Mouse (Mus musculus) neural tube, embryonic 14.5 days (tissue): ENCODE results near the gene Aoah. TPM values are rescaled to one million over a fixed set of nuclear protein-coding genes. Genes with fewer than 3 reads are reported as not detected.

ENCODE experiments used
- ATAC-seq: fragments of 200-750 bp; cut with Nextera tagmentation; 2 replicates; pipeline ENCODE4 v1.8.0; 2017; ENCODE audit warnings: low read depth, mild to moderate bottlenecking, moderate TSS enrichment, moderate library complexity
- H3K27ac ChIP-seq: fragments of 300-500 bp; sonication (generic); 2 replicates; pipeline ENCODE4 v1.5.1; 2014; ENCODE audit warnings: low read depth, mild to moderate bottlenecking, control low read depth, low read length, moderate library complexity, mixed read lengths
- H3K27me3 ChIP-seq: fragments of 300-500 bp; sonication (generic); 2 replicates; pipeline ENCODE4 v1.6.1; 2014; ENCODE audit warnings: low read length; ENCODE audit not compliant: control insufficient read depth, insufficient read depth
- H3K36me3 ChIP-seq: fragments of 300-500 bp; sonication (generic); 2 replicates; pipeline ENCODE4 v1.6.1; 2014; ENCODE audit warnings: low read length, mixed read lengths; ENCODE audit not compliant: control insufficient read depth, insufficient read depth
- H3K4me1 ChIP-seq: fragments of 300-500 bp; sonication (generic); 2 replicates; pipeline ENCODE4 v1.6.1; 2014; ENCODE audit warnings: low read length; ENCODE audit not compliant: control insufficient read depth, insufficient read depth
- H3K4me2 ChIP-seq: fragments of 300-500 bp; sonication (generic); 2 replicates; pipeline ENCODE4 v1.6.1; 2014; ENCODE audit warnings: mild to moderate bottlenecking, low read depth, low read length, control low read depth
- H3K4me3 ChIP-seq: fragments of 300-500 bp; sonication (generic); 2 replicates; pipeline ENCODE4 v1.5.1; 2014; ENCODE audit warnings: low read depth, low read length, control low read depth, mixed read lengths
- H3K9ac ChIP-seq: fragments of 300-500 bp; sonication (generic); replicated peaks from 2 replicates; pipeline ENCODE4 v1.6.1; 2014; ENCODE audit warnings: low read depth, mild to moderate bottlenecking, control low read depth, low read length, mixed read lengths
- H3K9me3 ChIP-seq: fragments of 300-500 bp; sonication (generic); 2 replicates; pipeline ENCODE4 v1.6.1; 2016; ENCODE audit warnings: low read length; ENCODE audit not compliant: control insufficient read depth
- WGBS: fragments of 180-500 bp; shearing (Covaris S2); extraction: QIAGEN DNeasy Blood & Tissue Kit; methylation state at CpG from one replicate; pipeline ENCODE4 v1.1.7; 2014; 5-methylcytosine and 5-hydroxymethylcytosine counted together
- polyA plus RNA-seq: library from polyadenylated mRNA; unstranded; fragments of >200 nt; fragmentation: Nextera tagmentation; extraction: Ambion mirVana; gene quantifications from 2 replicates; pipeline ENCODE4 v1.2.1, GENCODE M21; 2014

Aoah gene
- polyA plus RNA-seq, 1 experiment from 2014 or later, result not detected

DNA sequence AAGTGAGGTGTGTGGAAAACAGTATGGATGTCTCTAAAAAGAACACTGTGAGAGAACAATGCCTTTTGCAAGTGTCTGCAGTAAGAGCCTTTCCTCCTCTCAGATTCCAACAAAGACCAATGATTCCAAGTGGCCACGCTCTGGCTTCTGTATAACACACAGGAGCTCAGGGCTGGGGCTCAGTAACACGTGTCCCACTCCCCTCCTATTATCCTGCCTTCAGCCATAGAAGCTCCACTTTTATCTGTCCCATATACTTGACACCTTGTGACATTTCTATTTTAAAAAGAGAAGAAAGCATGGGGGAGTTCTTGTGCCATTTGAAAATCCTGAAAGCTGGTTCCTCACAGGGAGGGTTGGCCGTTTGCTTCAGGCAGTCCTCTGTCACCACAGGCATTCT is 219.7 kb downstream of the Aoah start:
- H3K36me3 ChIP-seq, result no peaks in the 10 kb centered on the region
- H3K9me3 ChIP-seq, result no peaks in the 10 kb centered on the region
- H3K27me3 ChIP-seq, result no peaks in the 10 kb centered on the region
- ATAC-seq, result no peak
- no peak overlapping the region for H3K4me2 ChIP-seq
- no peak overlapping the region for H3K27ac ChIP-seq
- 76% methylated on average over 3 of the region's 3 CpGs for WGBS
- no peak overlapping the region for H3K4me3 ChIP-seq
- H3K9ac ChIP-seq, result no peak overlapping the region
- no peaks in the 10 kb centered on the region for H3K4me1 ChIP-seq

DNA sequence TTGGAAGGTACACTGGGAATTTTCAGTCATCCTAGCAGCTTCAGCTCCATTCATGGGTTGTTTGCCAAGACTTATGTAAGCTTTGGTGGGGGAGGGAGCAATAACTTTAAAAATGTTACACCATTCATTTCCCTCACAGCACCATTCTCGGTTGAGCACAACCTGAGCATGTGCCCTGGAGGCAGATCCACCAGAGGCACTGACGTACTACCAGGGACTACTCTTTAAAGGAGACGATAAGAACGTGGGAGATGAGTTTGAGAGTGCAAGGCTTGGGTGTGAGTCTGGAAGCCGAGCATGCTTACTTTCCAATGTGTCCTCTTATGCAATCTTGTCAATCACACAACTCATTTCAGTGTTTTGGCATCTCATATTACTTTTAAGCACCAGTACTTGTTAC is 230.9 kb downstream of the Aoah start:
- no peak overlapping the region for H3K4me2 ChIP-seq
- no peaks in the 10 kb centered on the region for H3K4me1 ChIP-seq
- H3K9ac ChIP-seq, result no peak overlapping the region
- 88% methylated on average over 5 of the region's 5 CpGs for WGBS
- H3K27ac ChIP-seq, result no peak overlapping the region
- H3K4me3 ChIP-seq, result no peak overlapping the region
- ATAC-seq, result no peak
- H3K9me3 ChIP-seq, result no peaks in the 10 kb centered on the region
- no peaks in the 10 kb centered on the region for H3K27me3 ChIP-seq
- no peaks in the 10 kb centered on the region for H3K36me3 ChIP-seq

DNA sequence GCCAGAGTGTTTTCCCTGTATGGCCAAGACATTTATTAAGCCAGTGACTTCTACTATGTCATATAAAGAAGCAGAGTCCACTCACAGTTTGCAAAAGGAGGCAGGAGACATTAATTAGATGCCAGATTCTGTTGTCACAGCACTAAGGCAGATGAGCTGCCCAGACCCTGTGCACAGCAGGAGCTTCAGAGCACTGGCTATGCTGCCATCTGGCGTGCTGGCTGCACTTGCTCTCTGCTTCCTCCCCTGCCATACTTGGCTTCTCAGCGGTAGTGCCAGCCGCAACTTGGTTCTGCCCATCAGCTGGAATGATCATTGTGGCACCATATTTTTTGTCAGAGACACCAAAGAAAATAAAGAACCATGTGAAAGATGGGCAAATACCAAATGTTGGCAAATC is 239.3 kb downstream of the Aoah start:
- WGBS, result 47% methylated on average over 3 of the region's 3 CpGs
- Histone ChIP-seq H3K4me1 (no peaks in the 10 kb centered on the region), H3K9ac (no peak overlapping the region), H3K4me3 (no peak overlapping the region), H3K9me3 (no peaks in the 10 kb centered on the region), H3K4me2 (no peak overlapping the region), H3K27ac (no peak overlapping the region), H3K27me3 (no peaks in the 10 kb centered on the region), H3K36me3 (no peaks in the 10 kb centered on the region)
- peak; percentile 82; the same call in 1 of the 2 replicates for ATAC-seq

DNA sequence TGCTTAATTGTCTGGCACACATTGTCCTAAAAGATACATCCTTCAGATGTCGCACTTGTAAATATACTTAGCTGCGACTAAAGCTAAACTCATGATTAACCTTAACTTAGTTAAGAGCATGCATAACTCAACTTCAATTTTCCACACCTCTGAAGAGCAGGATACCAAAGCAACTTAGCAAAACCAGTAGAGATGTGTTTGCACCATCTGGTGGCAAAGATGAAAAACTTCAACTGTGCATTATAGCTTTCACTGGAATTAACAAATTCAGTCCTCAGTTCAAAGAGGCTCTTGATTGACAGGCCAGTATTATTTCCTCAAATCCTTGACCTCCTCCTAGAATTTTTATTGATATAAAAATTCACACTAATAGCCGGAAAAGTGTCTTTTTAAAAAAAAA is 241.1 kb downstream of the Aoah start:
- WGBS, result 83% methylated on average over 3 of the region's 3 CpGs
- no peaks in the 10 kb centered on the region for H3K27me3 ChIP-seq
- H3K36me3 ChIP-seq, result no peaks in the 10 kb centered on the region
- no peak overlapping the region for H3K9ac ChIP-seq
- H3K4me2 ChIP-seq, result no peak overlapping the region
- no peak overlapping the region for H3K27ac ChIP-seq
- ATAC-seq, result peak; percentile 47; the same call in 1 of the 2 replicates
- H3K9me3 ChIP-seq, result no peaks in the 10 kb centered on the region
- H3K4me1 ChIP-seq, result no peaks in the 10 kb centered on the region
- H3K4me3 ChIP-seq, result no peak overlapping the region

DNA sequence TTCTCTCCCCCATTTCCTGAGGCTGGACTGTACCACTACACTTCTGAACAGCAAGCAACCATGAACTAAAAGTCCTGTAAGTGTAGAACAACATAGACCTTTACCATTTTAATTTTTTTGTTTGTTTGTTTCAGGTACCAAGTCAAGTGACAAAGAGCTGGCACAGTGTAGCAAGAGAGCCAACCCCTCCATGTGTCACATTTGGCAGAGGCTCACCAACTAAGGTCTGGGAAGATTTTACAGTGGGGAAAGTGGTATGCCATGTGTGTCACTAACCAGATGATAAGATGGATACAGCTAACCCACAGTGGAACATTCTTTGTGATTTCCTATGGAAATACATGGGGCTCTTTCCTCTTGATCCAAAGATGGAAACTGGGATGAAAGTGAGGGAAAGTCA is 242.1 kb downstream of the Aoah start:
- no peak overlapping the region for H3K27ac ChIP-seq
- no peaks in the 10 kb centered on the region for H3K4me1 ChIP-seq
- no peaks in the 10 kb centered on the region for H3K36me3 ChIP-seq
- no peaks in the 10 kb centered on the region for H3K27me3 ChIP-seq
- no peak overlapping the region for H3K9ac ChIP-seq
- ATAC-seq, result no peak
- no peak overlapping the region for H3K4me3 ChIP-seq
- no peak overlapping the region for H3K4me2 ChIP-seq
- no peaks in the 10 kb centered on the region for H3K9me3 ChIP-seq

DNA sequence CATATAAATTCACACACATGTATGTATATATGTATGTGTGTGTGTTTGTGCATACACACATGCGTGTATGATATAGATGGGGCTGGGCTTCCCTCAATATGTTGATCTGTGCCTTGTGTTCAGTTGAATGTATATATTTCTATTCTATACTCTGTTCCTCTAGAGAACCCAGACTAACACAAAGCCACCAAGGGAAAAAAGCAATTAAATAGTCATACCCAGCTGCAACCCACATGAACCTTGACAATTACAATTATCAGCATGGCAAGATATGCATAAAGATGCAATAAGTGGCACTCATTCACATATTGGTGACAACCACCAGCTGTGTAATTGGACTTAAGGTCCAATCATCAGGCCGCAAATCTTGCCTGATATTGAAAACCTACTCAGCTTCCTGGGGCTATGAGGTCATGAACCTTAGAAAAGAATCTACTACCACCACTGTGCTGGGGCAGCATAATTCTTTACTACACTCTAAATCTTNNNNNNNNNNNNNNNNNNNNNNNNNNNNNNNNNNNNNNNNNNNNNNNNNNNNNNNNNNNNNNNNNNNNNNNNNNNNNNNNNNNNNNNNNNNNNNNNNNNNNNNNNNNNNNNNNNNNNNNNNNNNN is 246.8 kb downstream of the Aoah start:
- Histone ChIP-seq H3K9me3 (no peaks in the 10 kb centered on the region), H3K4me2 (no peak overlapping the region), H3K27me3 (no peaks in the 10 kb centered on the region), H3K4me3 (no peak overlapping the region), H3K4me1 (no peaks in the 10 kb centered on the region), H3K9ac (no peak overlapping the region), H3K27ac (no peak overlapping the region), H3K36me3 (no peaks in the 10 kb centered on the region)
- peak; percentile 34 for ATAC-seq
- 61% methylated on average over 2 of the region's 2 CpGs for WGBS

DNA sequence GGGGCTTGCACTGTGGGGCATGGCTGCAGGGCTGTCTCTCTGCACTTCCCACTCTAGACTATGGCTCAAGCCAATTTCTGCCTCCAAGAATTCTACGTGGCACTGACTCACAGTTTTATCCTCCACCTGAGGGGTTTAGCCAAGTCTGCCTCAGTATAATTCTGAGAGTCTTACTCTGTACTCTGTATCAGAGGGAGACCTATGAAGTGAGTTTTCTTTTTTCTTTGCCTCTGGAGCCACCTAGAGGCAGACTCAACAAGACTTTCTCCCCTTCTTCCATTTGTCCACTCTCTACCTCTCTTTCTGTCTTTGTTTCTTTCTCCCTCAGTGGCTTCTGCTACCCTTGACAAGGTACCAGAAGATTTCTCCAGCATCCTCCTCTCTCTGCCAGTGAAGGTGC is 256.2 kb downstream of the Aoah start:
- Histone ChIP-seq H3K4me1 (no peaks in the 10 kb centered on the region), H3K36me3 (no peaks in the 10 kb centered on the region), H3K27ac (no peak overlapping the region), H3K27me3 (no peaks in the 10 kb centered on the region), H3K4me3 (no peak overlapping the region), H3K9me3 (no peaks in the 10 kb centered on the region), H3K9ac (no peak overlapping the region), H3K4me2 (no peak overlapping the region)
- ATAC-seq, result peak; percentile 76; the same call in 1 of the 2 replicates
- 47% methylated on average over 1 of the region's 1 CpGs for WGBS

DNA sequence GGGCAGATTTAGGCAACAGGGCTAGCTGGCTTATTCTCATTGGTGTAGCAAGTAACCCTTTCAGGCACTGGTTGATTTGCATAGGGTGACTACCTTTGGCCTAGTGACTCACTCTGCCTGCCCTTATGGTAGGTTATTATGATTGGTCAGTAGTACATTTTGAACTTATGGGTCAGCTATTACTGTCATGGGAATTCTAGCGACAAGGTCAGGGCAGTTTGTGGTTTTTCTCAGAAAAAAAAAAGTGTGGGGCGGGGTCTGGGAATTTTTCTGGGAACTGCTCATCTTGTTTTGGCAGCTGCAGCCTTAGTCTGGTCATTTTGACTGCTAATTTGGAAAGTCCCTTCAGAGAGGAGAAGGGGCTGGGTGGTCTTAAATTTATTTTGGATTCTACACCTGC is 272.1 kb downstream of the Aoah start:
- WGBS, result 83% methylated on average over 2 of the region's 2 CpGs
- no peak overlapping the region for H3K27ac ChIP-seq

DNA sequence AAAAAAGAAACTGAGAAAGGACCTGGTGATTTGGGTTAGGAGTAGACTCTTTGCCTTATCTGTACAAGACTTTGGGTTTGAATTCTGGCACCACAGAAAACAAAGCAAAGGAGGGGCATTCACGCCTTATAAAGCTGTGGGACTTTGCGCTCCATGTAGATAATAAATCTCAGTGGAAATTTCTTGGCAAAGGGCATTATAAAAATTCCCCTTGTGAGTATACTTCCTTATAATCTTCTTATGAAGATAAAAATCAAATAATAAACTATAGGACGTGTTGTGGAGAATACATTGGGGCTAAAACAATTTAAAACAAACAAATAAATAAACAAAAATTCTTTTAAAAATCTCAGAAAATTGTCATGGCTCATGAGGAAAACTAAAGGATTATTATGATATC is 280.9 kb downstream of the Aoah start, which contains the start of gene Olfr1370:
Olfr1370 (minus strand) TSS at position 101 of the 400 bp plus-strand sequence.
- H3K27ac ChIP-seq, result no peak within 1 kb of the TSS
- no peak within 1 kb of the TSS for H3K4me3 ChIP-seq
- H3K4me2 ChIP-seq, result no peak within 1 kb of the TSS
- H3K4me1 ChIP-seq, result no peaks in the 10 kb centered on the region
- H3K27me3 ChIP-seq, result no peaks in the 10 kb centered on the region
- 82% methylated on average over 3 of the region's 3 CpGs for WGBS
- ATAC-seq, result no peak
- no peak within 1 kb of the TSS for H3K9ac ChIP-seq
- no peaks in the 10 kb centered on the region for H3K36me3 ChIP-seq
- no peaks in the 10 kb centered on the region for H3K9me3 ChIP-seq

More for the DNA sequence above, 272.1 kb downstream of the Aoah start:
- no peak overlapping the region for H3K4me3 ChIP-seq
- no peaks in the 10 kb centered on the region for H3K9me3 ChIP-seq
- ATAC-seq, result no peak
- H3K9ac ChIP-seq, result no peak overlapping the region
- H3K4me2 ChIP-seq, result no peak overlapping the region
- H3K36me3 ChIP-seq, result no peaks in the 10 kb centered on the region
- no peaks in the 10 kb centered on the region for H3K4me1 ChIP-seq
- no peaks in the 10 kb centered on the region for H3K27me3 ChIP-seq
